Mouse (Mus musculus) mouse embryonic stem cell (cell line): ENCODE measurements around the gene Pnma5.
"Not testable (repeated sequence)": the region's sequence is repeated elsewhere in the genome, so short reads cannot be mapped to it uniquely, and the experiment has no call there.

Source experiments
- in situ Hi-C, 2 experiments: fragments of 300-500 bp; cut with MboI; formaldehyde crosslinking; loops; 1 replicate in 1 of 2; 3 replicates in 1 of 2; pipeline ENCODE4 v1.14.3; 2019 to 2020; ENCODE audit warnings: low sequenced_read_pairs in 2 of 2, low pct_unique_long_range_greater_than_20kb in 1 of 2, mixed read lengths in 1 of 2; ENCODE audit not compliant: unreplicated experiment in 1 of 2

Gene Pnma5

GRCm38 (mm10) chrX:73037003-73037402 is at the start of gene Pnma5:
Gene Pnma5 (minus strand): TSS chrX:73037103.
- in situ Hi-C loops, result no loop called here

GRCm38 (mm10) chrX:73082267-73083055 is 45.6 kb upstream of the Pnma5 start, which contains the start of gene Xlr4a:
Gene Xlr4a (minus strand): TSS chrX:73082478.
- in situ Hi-C loops, result not testable (repeated sequence)

- in situ Hi-C loops, result loop anchor here in 1 of 2 experiments (25.0 kb wide), 1 partner anchor 170 kb away; the partner anchor contains the start of genes F8a and Xlr4c
Observed at GRCm38 (mm10) chrX:73066765-73067312, 29.9 kb upstream of the Pnma5 start.

- in situ Hi-C loops, result loop anchor here in 1 of 2 experiments (25.0 kb wide), 1 partner anchor 173 kb away; the partner anchor contains the start of genes F8a and Xlr4c
Observed at GRCm38 (mm10) chrX:73064415-73064793, 27.5 kb upstream of the Pnma5 start, which contains the start of gene Pnma3. Gene Pnma3 (plus strand): TSS chrX:73064787.

GRCm38 (mm10) chrX:73063512-73064414 is 26.9 kb upstream of the Pnma5 start:
- in situ Hi-C loops, result loop anchor here in 1 of 2 experiments (25.0 kb wide), 1 partner anchor 174 kb away; the partner anchor contains the start of genes F8a and Xlr4c

GRCm38 (mm10) chrX:73062323-73062722 is 25.4 kb upstream of the Pnma5 start:
- in situ Hi-C loops, result loop anchor here in 1 of 2 experiments (25.0 kb wide), 1 partner anchor 175 kb away; the partner anchor contains the start of genes F8a and Xlr4c

GRCm38 (mm10) chrX:73061528-73061927 is 24.6 kb upstream of the Pnma5 start:
- in situ Hi-C loops, result loop anchor here in 1 of 2 experiments (25.0 kb wide), 1 partner anchor 176 kb away; the partner anchor contains the start of genes F8a and Xlr4c

GRCm38 (mm10) chrX:73053860-73054563 is 17.1 kb upstream of the Pnma5 start:
- in situ Hi-C loops, result loop anchor here in 1 of 2 experiments (5.0 to 25.0 kb wide), 4 partner anchors 183 to 601 kb away; partner anchors contain the start of genes F8a, Trex2 and Xlr4c

GRCm38 (mm10) chrX:73039666-73040065 is 2.8 kb upstream of the Pnma5 start:
- in situ Hi-C loops, result no loop called here

- in situ Hi-C loops, result no loop called here
Observed at GRCm38 (mm10) chrX:73038831-73039230, 1.9 kb upstream of the Pnma5 start.

GRCm38 (mm10) chrX:73012846-73013245 is 24.1 kb downstream of the Pnma5 start:
- in situ Hi-C loops, result loop anchor here (25.0 kb wide), 3 partner anchors 324 to 649 kb away; partner anchors contain the start of genes Gm45015 (in 1 of the 2), Pnck (in 1 of the 2), Slc6a8 (in 1 of the 2) and Trex2 (in 1 of the 2)

- in situ Hi-C loops, result loop anchor here (25.0 kb wide), 3 partner anchors 329 to 654 kb away; partner anchors contain the start of genes Gm45015 (in 1 of the 2), Pnck (in 1 of the 2), Slc6a8 (in 1 of the 2) and Trex2 (in 1 of the 2)
Observed at GRCm38 (mm10) chrX:73007597-73008479, 29.1 kb downstream of the Pnma5 start.

GRCm38 (mm10) chrX:73005678-73006077 is 31.2 kb downstream of the Pnma5 start:
- in situ Hi-C loops, result loop anchor here (25.0 kb wide), 3 partner anchors 332 to 657 kb away; partner anchors contain the start of genes Gm45015 (in 1 of the 2), Pnck (in 1 of the 2), Slc6a8 (in 1 of the 2) and Trex2 (in 1 of the 2)

GRCm38 (mm10) chrX:73003110-73003509 is 33.8 kb downstream of the Pnma5 start:
- in situ Hi-C loops, result loop anchor here (25.0 kb wide), 3 partner anchors 334 to 659 kb away; partner anchors contain the start of genes Gm45015 (in 1 of the 2), Pnck (in 1 of the 2), Slc6a8 (in 1 of the 2) and Trex2 (in 1 of the 2)

- in situ Hi-C loops, result no loop called here
Observed at GRCm38 (mm10) chrX:72995542-72995941, 41.4 kb downstream of the Pnma5 start.

GRCm38 (mm10) chrX:72992291-72992919 is 44.5 kb downstream of the Pnma5 start:
- in situ Hi-C loops, result no loop called here
